Mouse (Mus musculus) hindbrain, embryonic 15.5 days (tissue): ENCODE measurements at regions not wholly inside any gene's neighbourhood (a gene's known extent, or its start where the extent isn't known, plus 50 kb on each side); places are given as distances from the start of the nearest gene placed in this dataset.

Source experiments
- ATAC-seq: fragments of 200-750 bp; cut with Nextera tagmentation; 2 replicates; pipeline ENCODE4 v1.8.0; 2017; ENCODE audit warnings: low read depth, moderate number of reproducible peaks, moderate TSS enrichment; ENCODE audit not compliant: low FRiP score
- H3K27ac ChIP-seq: fragments of 300-500 bp; sonication (generic); replicated peaks from 2 replicates; pipeline ENCODE4 v1.5.1; 2015; ENCODE audit warnings: mild to moderate bottlenecking, inconsistent platforms
- H3K27me3 ChIP-seq: fragments of 300-500 bp; sonication (generic); 2 replicates; pipeline ENCODE4 v1.6.1; 2015; ENCODE audit warnings: control low read depth, inconsistent platforms
- H3K36me3 ChIP-seq: fragments of 300-500 bp; sonication (generic); 2 replicates; pipeline ENCODE4 v1.6.1; 2015; ENCODE audit warnings: control low read depth, inconsistent platforms
- H3K4me1 ChIP-seq: fragments of 300-500 bp; sonication (generic); replicated peaks from 2 replicates; pipeline ENCODE4 v1.6.1; 2015; ENCODE audit warnings: control low read depth, inconsistent platforms
- H3K4me2 ChIP-seq: fragments of 300-500 bp; sonication (generic); 2 replicates; pipeline ENCODE4 v1.6.1; 2015; ENCODE audit warnings: moderate library complexity, mild to moderate bottlenecking, inconsistent platforms
- H3K4me3 ChIP-seq: fragments of 300-500 bp; sonication (generic); 2 replicates; pipeline ENCODE4 v1.5.1; 2015; ENCODE audit warnings: mild to moderate bottlenecking, inconsistent platforms
- H3K9ac ChIP-seq: fragments of 300-500 bp; sonication (generic); 2 replicates; pipeline ENCODE4 v1.6.1; 2015; ENCODE audit warnings: inconsistent platforms
- H3K9me3 ChIP-seq: fragments of 300-500 bp; sonication (generic); 2 replicates; pipeline ENCODE4 v1.6.1; 2016; ENCODE audit warnings: control low read depth, inconsistent platforms
- WGBS: fragments of 180-500 bp; shearing (Covaris S2); methylation state at CpG from one replicate; pipeline ENCODE4 v1.1.7; 2015; 5-methylcytosine and 5-hydroxymethylcytosine counted together

GRCm38 (mm10) chr5:24237201-24237600 lies 72.4 kb downstream of the Nupl2 start:
- Histone ChIP-seq H3K27ac (no peak overlapping the region), H3K27me3 (no peaks in the 10 kb centered on the region), H3K36me3 (no peaks in the 10 kb centered on the region), H3K9ac (no peak overlapping the region), H3K4me1 (no peaks in the 10 kb centered on the region), H3K4me3 (no peak overlapping the region), H3K9me3 (no peaks in the 10 kb centered on the region), H3K4me2 (no peak overlapping the region)
- whole genome bisulfite sequencing: 88% methylated on average over 3 of the region's 3 CpGs
- ATAC-seq: no peak

DNA sequence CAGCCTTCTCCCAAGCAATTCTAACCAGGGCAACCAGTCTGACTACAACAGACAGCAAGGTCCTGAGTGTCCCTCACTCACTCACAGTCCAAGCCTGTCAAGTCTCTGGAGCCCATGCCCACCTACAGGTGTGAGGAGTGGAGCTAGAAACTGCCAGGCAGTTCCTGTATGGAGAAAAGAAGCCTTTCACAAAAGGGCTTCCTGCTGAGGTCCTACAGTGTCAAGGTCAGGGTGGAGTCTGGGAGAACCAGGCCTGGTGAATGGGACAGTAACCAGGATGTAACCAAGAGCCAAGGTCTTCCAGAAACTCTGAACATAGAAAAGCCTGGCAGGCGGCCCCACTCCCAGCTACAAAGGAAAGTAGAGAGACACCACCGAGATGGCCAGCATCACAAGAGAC lies 74.2 kb downstream of the Nupl2 start:
- Histone ChIP-seq H3K27ac (no peak overlapping the region), H3K4me2 (no peak overlapping the region), H3K4me1 (no peaks in the 10 kb centered on the region), H3K9ac (no peak overlapping the region), H3K9me3 (no peaks in the 10 kb centered on the region), H3K36me3 (no peaks in the 10 kb centered on the region), H3K4me3 (no peak overlapping the region), H3K27me3 (no peaks in the 10 kb centered on the region)
- ATAC-seq: no peak
- 76% methylated on average over 2 of the region's 2 CpGs for WGBS

DNA sequence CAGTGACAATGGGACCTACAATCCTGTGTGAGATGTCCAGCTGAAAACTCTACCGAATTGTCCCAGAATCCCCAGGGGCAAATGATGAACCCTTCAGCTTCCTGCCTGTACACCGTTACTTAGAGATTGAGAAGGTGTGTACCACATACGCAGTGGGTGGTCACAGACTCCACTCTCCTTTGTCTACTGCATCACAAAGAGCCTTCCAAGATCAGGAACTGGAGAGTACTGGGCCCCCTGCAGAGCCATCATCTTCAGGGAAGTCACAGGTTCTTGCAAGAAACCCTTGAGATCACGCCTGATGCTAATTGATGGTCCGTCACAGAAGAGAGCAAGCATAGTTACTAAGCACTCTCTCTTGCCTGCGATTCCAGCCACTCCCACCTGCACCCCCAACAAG lies 79.4 kb downstream of the Nupl2 start:
- Histone ChIP-seq H3K27ac (no peak overlapping the region), H3K27me3 (no peaks in the 10 kb centered on the region), H3K9me3 (no peaks in the 10 kb centered on the region), H3K4me1 (no peaks in the 10 kb centered on the region), H3K36me3 (no peaks in the 10 kb centered on the region), H3K4me2 (no peak overlapping the region), H3K9ac (no peak overlapping the region), H3K4me3 (no peak overlapping the region)
- ATAC-seq: no peak
- WGBS: 83% methylated on average over 6 of the region's 6 CpGs

DNA sequence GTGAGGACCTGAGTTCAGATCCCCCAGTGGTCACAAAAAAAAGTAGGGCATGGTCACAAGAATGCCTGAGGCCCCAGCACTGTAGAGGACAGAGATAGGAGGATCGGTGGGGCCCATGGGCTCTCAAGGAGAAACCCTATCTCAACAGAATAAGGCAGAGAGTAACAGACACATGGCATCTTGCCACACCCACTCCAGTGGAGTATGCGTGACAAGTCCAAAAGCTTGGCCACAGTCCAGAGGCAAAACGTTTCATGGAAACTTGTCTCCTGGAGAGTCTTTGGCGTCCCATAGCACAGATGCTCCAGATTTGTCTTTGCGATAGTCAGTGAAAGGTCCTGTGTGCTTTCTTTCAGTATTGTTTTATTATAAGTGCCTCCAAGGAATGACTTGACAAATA lies 90.7 kb downstream of the Nupl2 start:
- 77% methylated on average over 5 of the region's 5 CpGs for WGBS
- no peaks in the 10 kb centered on the region for H3K36me3 ChIP-seq
- no peaks in the 10 kb centered on the region for H3K9me3 ChIP-seq
- no peaks in the 10 kb centered on the region for H3K4me1 ChIP-seq
- no peak overlapping the region for H3K27ac ChIP-seq
- ATAC-seq: no peak
- H3K9ac ChIP-seq: no peak overlapping the region
- no peak overlapping the region for H3K4me3 ChIP-seq
- H3K27me3 ChIP-seq: no peaks in the 10 kb centered on the region
- no peak overlapping the region for H3K4me2 ChIP-seq

- Histone ChIP-seq H3K36me3 (no peaks in the 10 kb centered on the region), H3K9me3 (no peaks in the 10 kb centered on the region), H3K27ac (no peak overlapping the region), H3K4me1 (no peaks in the 10 kb centered on the region), H3K27me3 (no peaks in the 10 kb centered on the region), H3K4me3 (no peak overlapping the region), H3K4me2 (no peak overlapping the region), H3K9ac (no peak overlapping the region)
- 15% methylated on average over 7 of the region's 7 CpGs for WGBS
- ATAC-seq: peak; percentile 64
Observed at GRCm38 (mm10) chr5:24261098-24261497, 90.3 kb downstream of the Kcnh2 start.

- Histone ChIP-seq H3K4me1 (0 out of 2 replicates have a peak, but pooled peaks cover 3% of the 10 kb centered on the region), H3K36me3 (no peaks in the 10 kb centered on the region), H3K9me3 (no peaks in the 10 kb centered on the region), H3K9ac (no peak overlapping the region), H3K27ac (no peak overlapping the region), H3K4me2 (no peak overlapping the region), H3K27me3 (no peaks in the 10 kb centered on the region), H3K4me3 (no peak overlapping the region)
- 17% methylated on average over 11 of the region's 11 CpGs for WGBS
- no peak for ATAC-seq
Observed at GRCm38 (mm10) chr5:24262146-24262545, 89.3 kb downstream of the Kcnh2 start.

DNA sequence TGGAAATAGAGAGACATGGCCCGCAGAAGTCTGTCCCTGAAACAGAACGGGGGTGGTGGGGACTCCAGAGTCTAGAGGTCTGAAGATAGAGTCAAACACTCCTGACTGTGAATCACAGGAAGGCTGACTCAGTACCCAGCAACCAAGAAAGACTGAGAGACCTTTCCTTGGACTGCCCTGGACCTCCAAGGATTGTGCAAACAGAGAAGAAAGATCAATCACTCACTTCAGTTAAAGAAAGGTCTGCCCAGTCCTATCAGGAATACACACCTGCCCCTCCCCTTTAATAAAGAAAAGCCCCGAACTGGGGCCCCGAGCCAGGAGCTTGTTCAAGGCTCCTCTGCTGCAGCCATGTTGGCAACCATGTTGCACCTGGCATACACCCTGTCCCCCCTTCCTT lies 87.3 kb downstream of the Kcnh2 start:
- Histone ChIP-seq H3K4me2 (no peak overlapping the region), H3K4me3 (no peak overlapping the region), H3K9me3 (no peaks in the 10 kb centered on the region), H3K4me1 (0 out of 2 replicates have a peak, but pooled peaks cover 3% of the 10 kb centered on the region), H3K27me3 (no peaks in the 10 kb centered on the region), H3K27ac (no peak overlapping the region), H3K36me3 (no peaks in the 10 kb centered on the region), H3K9ac (no peak overlapping the region)
- no peak for ATAC-seq
- WGBS: 83% methylated on average over 4 of the region's 4 CpGs

DNA sequence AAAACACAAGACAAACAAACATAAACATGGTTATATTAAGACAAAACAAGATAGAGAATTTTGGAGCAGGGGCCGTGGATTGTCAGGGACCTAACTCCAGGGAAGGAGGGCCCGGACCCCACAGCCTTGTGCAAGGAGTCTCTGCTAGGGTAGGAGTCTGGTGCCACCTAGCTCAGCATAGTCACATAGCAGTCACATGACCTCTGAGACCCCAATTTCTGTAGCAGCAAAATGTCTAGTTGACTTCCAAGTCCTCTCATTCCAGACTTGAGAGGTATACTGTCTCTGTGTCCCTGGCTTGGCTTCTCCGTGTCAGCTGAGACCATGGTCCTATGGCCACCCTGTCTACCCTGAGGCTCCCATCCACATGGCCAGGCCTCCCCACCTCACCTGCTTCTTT lies 86.0 kb downstream of the Kcnh2 start:
- no peaks in the 10 kb centered on the region for H3K9me3 ChIP-seq
- ATAC-seq: no peak
- H3K9ac ChIP-seq: no peak overlapping the region
- H3K36me3 ChIP-seq: no peaks in the 10 kb centered on the region
- H3K27me3 ChIP-seq: no peaks in the 10 kb centered on the region
- 81% methylated on average over 3 of the region's 3 CpGs for WGBS
- H3K4me2 ChIP-seq: no peak overlapping the region
- H3K27ac ChIP-seq: no peak overlapping the region
- H3K4me3 ChIP-seq: no peak overlapping the region
- 0 out of 2 replicates have a peak, but pooled peaks cover 3% of the 10 kb centered on the region for H3K4me1 ChIP-seq

- Histone ChIP-seq H3K4me3 (peak overlapping the region; percentile 12; the same call in 1 of the 2 replicates), H3K4me2 (peak overlapping the region; percentile 46), H3K9ac (no peak overlapping the region), H3K27ac (no peak overlapping the region), H3K27me3 (no peaks in the 10 kb centered on the region), H3K4me1 (0 out of 2 replicates have a peak, but pooled peaks cover 3% of the 10 kb centered on the region), H3K9me3 (no peaks in the 10 kb centered on the region), H3K36me3 (no peaks in the 10 kb centered on the region)
- peak; percentile 91 for ATAC-seq
- WGBS: 21% methylated on average over 16 of the region's 16 CpGs
Observed at GRCm38 (mm10) chr5:24266344-24267295, 84.8 kb downstream of the Kcnh2 start.
